In genomic region chr13:117604073-117604472, GRCm38 (mm10) we compare ENCODE assay signal across 8 mouse cellular contexts. TPM values are rescaled to one million over a fixed set of nuclear protein-coding genes. Genes with fewer than 3 reads are reported as not detected.
DNase-seq lines count a peak whose midpoint lies in the region; ATAC-seq and TF ChIP-seq lines count a peak whose summit lies in the region.

No protein-coding gene starts in this region.

- no peak overlapping the region for H3K4me3 ChIP-seq in intestine, embryonic 14.5 days (ENCODE audit: low read depth, low read length)
- no peak overlapping the region for H3K4me3 ChIP-seq in intestine, embryonic 16.5 days (ENCODE audit: low read length)
- 0 out of 2 replicates have a peak overlapping the region, but pooled peaks have one; percentile 57 for H3K4me3 ChIP-seq in embryonic facial prominence, embryonic 12.5 days
- H3K4me3 ChIP-seq in neural tube, embryonic 14.5 days (ENCODE audit: low read depth, low read length), result peak overlapping the region; percentile 72

- peak overlapping the region; percentile 94 for H3K4me2 ChIP-seq in intestine, embryonic 14.5 days (ENCODE audit: low read length)
- no peak overlapping the region for H3K4me2 ChIP-seq in intestine, embryonic 16.5 days (ENCODE audit: low read depth, low read length)
- H3K4me2 ChIP-seq in embryonic facial prominence, embryonic 12.5 days (replicated peaks), result peak overlapping the region; percentile 97
- H3K4me2 ChIP-seq in neural tube, embryonic 14.5 days (ENCODE audit: low read depth, low read length), result peak overlapping the region; percentile 77

- no peak overlapping the region for H3K9ac ChIP-seq in intestine, embryonic 14.5 days (ENCODE audit: low read length)
- no peak overlapping the region for H3K9ac ChIP-seq in intestine, embryonic 16.5 days (ENCODE audit: low read depth, low read length)
- H3K9ac ChIP-seq in embryonic facial prominence, embryonic 12.5 days, result no peak overlapping the region
- 0 out of 2 replicates have a peak overlapping the region, but pooled peaks have one; percentile 28 for H3K9ac ChIP-seq in neural tube, embryonic 14.5 days (replicated peaks; ENCODE audit: low read depth, low read length)

- H3K9me3 ChIP-seq in intestine, embryonic 14.5 days (ENCODE audit: control insufficient read depth, low read length), result no peaks in the 10 kb centered on the region
- H3K9me3 ChIP-seq in intestine, embryonic 16.5 days (ENCODE audit: control insufficient read depth, low read length), result no peaks in the 10 kb centered on the region
- H3K9me3 ChIP-seq in embryonic facial prominence, embryonic 12.5 days, result no peaks in the 10 kb centered on the region
- H3K9me3 ChIP-seq in neural tube, embryonic 14.5 days (ENCODE audit: control insufficient read depth, low read length), result no peaks in the 10 kb centered on the region

- H3K4me1 ChIP-seq in intestine, embryonic 14.5 days (replicated peaks; ENCODE audit: control insufficient read depth, insufficient read depth, low read length), result peaks cover 5% of the 10 kb centered on the region; the same call in 1 of the 2 replicates
- H3K4me1 ChIP-seq in intestine, embryonic 16.5 days (ENCODE audit: control insufficient read depth, insufficient read depth, low read length), result peaks cover 7% of the 10 kb centered on the region; the same call in 1 of the 2 replicates
- peaks cover 6% of the 10 kb centered on the region; the same call in 1 of the 2 replicates for H3K4me1 ChIP-seq in embryonic facial prominence, embryonic 12.5 days
- 0 out of 2 replicates have a peak, but pooled peaks cover 4% of the 10 kb centered on the region for H3K4me1 ChIP-seq in neural tube, embryonic 14.5 days (ENCODE audit: control insufficient read depth, insufficient read depth, low read length)

- WGBS in intestine, embryonic 14.5 days, result 21% methylated on average over 7 of the region's 7 CpGs
- WGBS in intestine, embryonic 16.5 days, result 25% methylated on average over 7 of the region's 7 CpGs
- 26% methylated on average over 7 of the region's 7 CpGs for WGBS in embryonic facial prominence, embryonic 12.5 days
- WGBS in neural tube, embryonic 14.5 days, result 33% methylated on average over 7 of the region's 7 CpGs

- CTCF ChIA-PET in Patski (lab: Charles Lee), result interaction anchor here (0.9 kb wide), 1 partner anchor 55 kb away, joined by 3 read pairs; no protein-coding TSS in a partner anchor

- intact Hi-C loops in left cerebral cortex, postnatal 14 days (cut with DNase I), result loop anchor here (5.0 kb wide), 2 partner anchors 193 to 623 kb away; no protein-coding TSS in a partner anchor

- no peak overlapping the region for H3K27ac ChIP-seq in intestine, embryonic 14.5 days (ENCODE audit: low read depth)
- no peak overlapping the region for H3K27ac ChIP-seq in intestine, embryonic 16.5 days (ENCODE audit: low read length)
- H3K27ac ChIP-seq in embryonic facial prominence, embryonic 12.5 days, result no peak overlapping the region
- no peak overlapping the region for H3K27ac ChIP-seq in neural tube, embryonic 14.5 days (ENCODE audit: low read depth, low read length)

- in situ Hi-C loops in Patski (cut with MboI; ENCODE audit: low pct_unique_long_range_greater_than_20kb), result no loop called here

- POLR2A ChIA-PET in Patski (lab: Charles Lee), result no interaction called here

- DNase-seq in intestine, embryonic 14.5 days (ENCODE audit: low spot score), result peak; percentile 72
- DNase-seq in Patski (ENCODE audit: low read depth, low spot score), result peak; percentile 9
- DNase-seq in kidney, postnatal 10 days, result peak; percentile 57
- DNase-seq in left cerebral cortex, postnatal 14 days (ENCODE audit: low spot score in 2 of 2), result no peak
- DNase-seq in layer of hippocampus, adult 9-11 months, result no peak

- no peak for ATAC-seq in intestine, embryonic 14.5 days (replicated peaks; ENCODE audit: low FRiP score, low TSS enrichment, low read depth)
- no peak for ATAC-seq in intestine, embryonic 16.5 days
- no peak for ATAC-seq in Patski
- no peak for ATAC-seq in embryonic facial prominence, embryonic 12.5 days (ENCODE audit: insufficient number of reproducible peaks, insufficient read depth, low FRiP score, low TSS enrichment)
- ATAC-seq in neural tube, embryonic 14.5 days (ENCODE audit: low read depth), result no peak

- no peaks in the 10 kb centered on the region for H3K36me3 ChIP-seq in intestine, embryonic 14.5 days (ENCODE audit: control insufficient read depth, insufficient read depth, low read length)
- no peaks in the 10 kb centered on the region for H3K36me3 ChIP-seq in intestine, embryonic 16.5 days (ENCODE audit: control insufficient read depth, insufficient read depth, low read length)
- no peaks in the 10 kb centered on the region for H3K36me3 ChIP-seq in embryonic facial prominence, embryonic 12.5 days
- no peaks in the 10 kb centered on the region for H3K36me3 ChIP-seq in neural tube, embryonic 14.5 days (ENCODE audit: control insufficient read depth, insufficient read depth, low read length)

- peaks cover 22% of the 10 kb centered on the region for H3K27me3 ChIP-seq in intestine, embryonic 14.5 days (replicated peaks; ENCODE audit: control insufficient read depth, insufficient read depth, low read length)
- peaks cover 17% of the 10 kb centered on the region for H3K27me3 ChIP-seq in intestine, embryonic 16.5 days (replicated peaks; ENCODE audit: control insufficient read depth, insufficient read depth, low read length)
- peaks cover 16% of the 10 kb centered on the region for H3K27me3 ChIP-seq in Patski
- peaks cover 29% of the 10 kb centered on the region for H3K27me3 ChIP-seq in embryonic facial prominence, embryonic 12.5 days
- peaks cover 8% of the 10 kb centered on the region for H3K27me3 ChIP-seq in neural tube, embryonic 14.5 days (ENCODE audit: control insufficient read depth, insufficient read depth, low read length)

- TF ChIP-seq CTCF in Patski (IDR thresholded peaks at IDR 0.05), result no peak

RNA-seq across cellular contexts. Expression of gene Hcn1, which starts 2.0 kb away (rescaled TPM):
- 0.11 and 0.15 TPM in 2 replicates for polyA plus RNA-seq in intestine, embryonic 14.5 days (2014; fragmentation: Nextera tagmentation; extraction: Ambion mirVana)
- polyA plus RNA-seq in intestine, embryonic 16.5 days (2015; fragmentation: Nextera tagmentation; extraction: Ambion mirVana), result 0.01 and 0.02 TPM in 2 replicates
- polyA plus RNA-seq in Patski (2021), result 0.01 TPM
- polyA plus RNA-seq in embryonic facial prominence, embryonic 12.5 days (2016; fragmentation: Nextera tagmentation; extraction: Ambion mirVana), result 0.20 and 0.24 TPM in 2 replicates
- polyA plus RNA-seq in neural tube, embryonic 14.5 days (2014; fragmentation: Nextera tagmentation; extraction: Ambion mirVana), result 1.1 and 1.6 TPM in 2 replicates
- total RNA-seq in left cerebral cortex, postnatal 14 days (2021), result 10 to 100 TPM; 34.0 to 35.0 TPM

Comparison
In these comparisons a context has a peak if more than half of its experiments do, and no peak if none do; other contexts are left out.
1. DNase-seq: peak in intestine, embryonic 14.5 days (single experiment), Patski (single experiment) and kidney, postnatal 10 days (single experiment); none in left cerebral cortex, postnatal 14 days (0 of 2) and layer of hippocampus, adult 9-11 months (single experiment).
2. H3K4me3 ChIP-seq: peak in embryonic facial prominence, embryonic 12.5 days (single experiment) and neural tube, embryonic 14.5 days (single experiment); none in intestine, embryonic 14.5 days (single experiment) and intestine, embryonic 16.5 days (single experiment).